Mouse (Mus musculus) MEL (cell line): ENCODE results near the gene Nfia.

ENCODE experiments used
- CHD2 ChIP-seq: IDR thresholded peaks from 2 replicates; pipeline ENCODE4 v1.6.1; 2011; ENCODE audit warnings: low read length, improper control_type of control experiment
- CTCF ChIP-seq, 3 experiments: IDR thresholded peaks in 2 of 3; conservative IDR thresholded peaks in 1 of 3; 2 replicates each; pipeline ENCODE4 v1.5.1; 2011 to 2012; ENCODE audit warnings: low read length in 3 of 3, low read depth in 2 of 3, mild to moderate bottlenecking in 2 of 3, improper control_type of control experiment in 1 of 3, inconsistent platforms in 1 of 3, mixed read lengths in 1 of 3, moderate library complexity in 1 of 3; ENCODE audit not compliant: control insufficient read depth in 1 of 3, insufficient read depth in 1 of 3, poor library complexity in 1 of 3, severe bottlenecking in 1 of 3
- EP300 ChIP-seq, 2 experiments: IDR thresholded peaks; 2 replicates each; pipeline ENCODE4 v1.6.1; 2011; ENCODE audit warnings: improper control_type of control experiment in 2 of 2, low read length in 2 of 2, low read depth in 1 of 2, mild to moderate bottlenecking in 1 of 2
- HCFC1 ChIP-seq: IDR thresholded peaks from 2 replicates; pipeline ENCODE4 v1.6.1; 2012; ENCODE audit warnings: low read depth, mild to moderate bottlenecking, inconsistent platforms, low read length, improper control_type of control experiment, moderate library complexity
- KAT2A ChIP-seq: conservative IDR thresholded peaks from 2 replicates; pipeline ENCODE4 v1.6.1; 2012; ENCODE audit warnings: low read depth, low read length, improper control_type of control experiment, inconsistent platforms
- MAFK ChIP-seq: IDR thresholded peaks from 2 replicates; pipeline ENCODE4 v1.6.1; 2011; ENCODE audit warnings: low read depth, mild to moderate bottlenecking, low read length, improper control_type of control experiment, borderline replicate concordance
- POLR2A ChIP-seq, 2 experiments: IDR thresholded peaks; 2 replicates each; pipeline ENCODE4 v1.6.1; 2011 to 2012; ENCODE audit warnings: low read length in 2 of 2, mild to moderate bottlenecking in 2 of 2, control low read depth in 1 of 2, improper control_type of control experiment in 1 of 2, low read depth in 1 of 2, moderate library complexity in 1 of 2; ENCODE audit not compliant: control insufficient read depth in 1 of 2, insufficient read depth in 1 of 2, poor library complexity in 1 of 2
- RAD21 ChIP-seq: IDR thresholded peaks from 2 replicates; pipeline ENCODE4 v1.6.1; 2011; ENCODE audit warnings: mild to moderate bottlenecking, low read depth, low read length, improper control_type of control experiment
- SIN3A ChIP-seq: IDR thresholded peaks from 2 replicates; pipeline ENCODE4 v1.6.1; 2012; ENCODE audit warnings: low read length, improper control_type of control experiment, inconsistent platforms
- TAL1 ChIP-seq: IDR thresholded peaks from 2 replicates; pipeline ENCODE4 v1.6.1; 2012; ENCODE audit warnings: mild to moderate bottlenecking, inconsistent platforms, low read length, moderate library complexity, mixed read lengths
- USF1 ChIP-seq: IDR thresholded peaks from 2 replicates; pipeline ENCODE4 v1.6.1; 2014; ENCODE audit warnings: low read depth, mild to moderate bottlenecking, inconsistent platforms, low read length, improper control_type of control experiment, moderate library complexity

DNA sequence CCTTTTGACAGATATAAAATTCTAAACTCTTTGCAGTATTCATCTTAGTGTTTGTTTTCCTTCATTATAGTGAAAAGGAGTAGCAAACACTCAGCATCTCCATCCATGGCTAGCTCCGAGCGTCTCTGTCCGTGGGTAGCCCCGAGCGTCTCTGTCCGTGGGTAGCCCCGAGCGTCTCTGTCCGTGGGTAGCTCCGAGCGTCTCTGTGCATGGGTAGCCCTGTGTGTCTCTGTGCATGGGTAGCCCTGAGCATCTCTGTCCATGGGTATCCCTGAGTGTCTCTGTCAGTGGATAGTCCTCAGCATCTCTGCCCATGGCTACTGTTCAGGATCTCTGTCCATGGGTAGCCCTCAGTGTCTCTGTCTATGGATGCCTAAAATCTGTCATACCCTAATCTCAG is 140.0 kb downstream of the Nfia start:
- TF ChIP-seq CTCF (IDR thresholded peaks at IDR 0.05 in 2 of 3, conservative IDR thresholded peaks at IDR 0.05 in 1 of 3; ENCODE audit: control insufficient read depth in 1 of 3, insufficient read depth in 1 of 3, low read depth in 2 of 3, low read length in 3 of 3, poor library complexity in 1 of 3, severe bottlenecking in 1 of 3) (no peak), HCFC1 (no peak), CHD2 (no peak), SIN3A (no peak), USF1 (no peak), RAD21 (no peak), MAFK (no peak), TAL1 (no peak), POLR2A (IDR thresholded peaks at IDR 0.05; ENCODE audit: control insufficient read depth in 1 of 2, insufficient read depth in 1 of 2, low read depth in 1 of 2, low read length in 2 of 2, poor library complexity in 1 of 2) (no peak), KAT2A (no peak), EP300 (IDR thresholded peaks at IDR 0.05; ENCODE audit: low read depth in 1 of 2, low read length in 2 of 2) (no peak)
